Mouse (Mus musculus): ENCODE measurements around the gene Plscr2.

DNA sequence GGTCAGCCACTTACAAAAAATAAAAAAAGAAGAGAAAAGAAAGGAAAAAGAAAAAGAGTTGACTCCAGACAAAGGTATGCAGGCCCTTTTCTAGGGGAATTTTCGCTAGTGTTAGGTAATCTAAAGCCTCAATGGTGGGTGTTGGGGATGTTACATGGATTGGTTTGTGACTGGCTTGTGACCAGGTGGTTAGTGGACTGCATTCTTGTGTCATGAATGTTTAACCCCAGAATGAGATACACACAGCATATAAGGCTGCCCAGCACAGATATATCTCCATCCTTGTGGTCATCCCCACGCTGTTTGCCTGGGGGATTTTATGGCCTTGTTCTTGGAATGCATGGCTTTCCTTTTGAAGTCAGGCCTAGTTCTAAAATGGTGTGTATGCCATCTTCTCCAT is 2.1 kb upstream of the Plscr2 start:
- no peak for TF ChIP-seq GATA1 (IDR thresholded peaks at IDR 0.05; ENCODE audit: low read length)
- TF ChIP-seq TAL1 (IDR thresholded peaks at IDR 0.05; ENCODE audit: low read length), result no peak

Data from erythroblast, embryonic 14.5 days (primary cell).